Mouse (Mus musculus): ENCODE data around the gene Sort1. TPM values are rescaled to one million over a fixed set of nuclear protein-coding genes. Genes with fewer than 3 reads are reported as not detected.

Gene Sort1
- total RNA-seq, 4 experiments from 2014 or later, result 50.2 to 56.6 (median 53.5) TPM

- DNase-seq (ENCODE audit: low spot score in 2 of 2), result peak; percentile 41 to 69
These were observed 11.7 kb downstream of the Sort1 start for GRCm38 (mm10) chr3:108295379-108296219.

- DNase-seq (ENCODE audit: low spot score in 2 of 2), result peak; percentile 51 to 58
These were observed 12.6 kb downstream of the Sort1 start for GRCm38 (mm10) chr3:108296220-108297049.

DNA sequence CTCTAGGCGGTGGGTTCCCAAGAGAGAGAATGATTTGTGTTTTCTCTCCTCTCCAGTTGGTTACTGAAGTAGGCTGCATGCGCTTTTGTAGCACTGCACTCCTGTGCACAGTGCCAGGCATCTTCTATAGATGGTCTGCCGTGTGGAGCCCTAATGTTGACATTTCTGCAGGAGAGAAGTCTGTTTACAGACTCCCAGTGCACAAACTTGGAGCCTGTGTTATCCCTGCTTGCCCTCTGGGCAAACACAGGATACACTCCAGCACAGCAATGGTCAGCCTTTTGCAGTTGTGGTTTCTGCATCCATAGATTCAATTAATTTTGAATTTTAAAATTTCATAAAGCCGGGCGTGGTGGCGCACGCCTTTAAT, 13.2 kb downstream of the Sort1 start:
- no peak for DNase-seq (ENCODE audit: low spot score in 2 of 2)

GRCm38 (mm10) chr3:108297603-108298553, 14.0 kb downstream of the Sort1 start:
- no peak for DNase-seq (ENCODE audit: low spot score in 2 of 2)

GRCm38 (mm10) chr3:108300455-108301030, 16.7 kb downstream of the Sort1 start:
- DNase-seq (ENCODE audit: low spot score in 2 of 2), result no peak

GRCm38 (mm10) chr3:108303683-108304082, 19.8 kb downstream of the Sort1 start:
- no peak for DNase-seq (ENCODE audit: low spot score in 2 of 2)

DNA sequence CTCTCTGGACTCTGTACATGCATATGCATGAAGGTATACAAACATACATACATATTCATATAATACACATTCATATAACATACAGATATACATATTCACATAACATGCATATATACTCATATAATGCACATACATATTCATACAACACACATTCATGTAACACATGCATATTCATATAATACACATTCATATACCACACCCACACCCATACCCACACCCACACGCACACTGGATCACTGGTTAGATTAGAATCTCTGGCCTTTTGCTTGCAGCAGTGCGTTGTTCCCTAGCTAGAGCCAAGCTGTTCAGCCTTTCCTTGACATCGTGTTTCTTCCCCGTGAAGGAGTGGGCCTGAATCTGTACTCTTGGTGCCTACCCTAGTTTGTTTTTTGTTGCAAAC, 20.9 kb downstream of the Sort1 start:
- DNase-seq (ENCODE audit: low spot score in 2 of 2), result no peak

DNA sequence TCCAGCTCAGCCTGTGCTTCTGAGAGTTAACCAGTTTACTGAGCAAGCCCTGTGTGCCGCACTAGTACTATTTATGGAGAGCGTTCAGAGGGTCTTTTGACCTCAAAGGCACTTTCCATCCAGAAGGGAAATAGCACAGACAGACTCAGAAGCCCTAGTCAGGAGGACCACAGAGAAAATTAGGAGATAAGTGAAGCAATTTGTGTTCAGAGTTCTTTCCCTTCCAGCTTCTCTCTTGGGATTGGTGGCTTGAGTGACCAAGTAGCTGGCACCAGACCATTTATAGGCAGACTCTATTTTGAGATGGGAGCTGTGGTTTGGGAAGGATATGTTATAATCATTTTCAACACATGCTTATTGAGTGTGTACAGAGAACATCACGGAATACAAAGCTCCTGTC, 22.5 kb downstream of the Sort1 start:
- DNase-seq (ENCODE audit: low spot score in 2 of 2), result no peak

DNA sequence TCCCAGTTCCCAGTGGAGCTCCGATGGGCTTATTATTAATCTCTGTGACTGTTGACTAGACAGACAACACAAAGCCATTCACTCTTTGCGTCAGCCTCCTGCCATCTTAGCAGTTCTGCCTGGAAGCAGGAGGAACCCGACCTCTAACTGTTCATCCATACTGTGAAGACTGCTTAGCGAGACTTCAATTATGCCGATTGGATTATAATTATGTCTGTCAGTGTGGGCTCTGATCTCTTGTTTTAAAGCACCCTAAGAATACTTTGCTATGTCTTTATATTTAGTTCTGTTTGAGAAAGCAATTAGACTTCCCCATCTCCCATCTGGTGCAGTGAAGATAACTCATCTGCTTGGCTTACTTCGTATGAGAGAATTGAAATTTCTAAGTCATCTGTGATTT, 23.6 kb downstream of the Sort1 start:
- DNase-seq (ENCODE audit: low spot score in 2 of 2), result no peak

GRCm38 (mm10) chr3:108310921-108311341, 27.0 kb downstream of the Sort1 start:
- DNase-seq (ENCODE audit: low spot score in 2 of 2), result peak in 1 of 2 experiments; percentile 54

- no peak for DNase-seq (ENCODE audit: low spot score in 2 of 2)
These were observed 27.8 kb downstream of the Sort1 start for GRCm38 (mm10) chr3:108311688-108312087.

DNA sequence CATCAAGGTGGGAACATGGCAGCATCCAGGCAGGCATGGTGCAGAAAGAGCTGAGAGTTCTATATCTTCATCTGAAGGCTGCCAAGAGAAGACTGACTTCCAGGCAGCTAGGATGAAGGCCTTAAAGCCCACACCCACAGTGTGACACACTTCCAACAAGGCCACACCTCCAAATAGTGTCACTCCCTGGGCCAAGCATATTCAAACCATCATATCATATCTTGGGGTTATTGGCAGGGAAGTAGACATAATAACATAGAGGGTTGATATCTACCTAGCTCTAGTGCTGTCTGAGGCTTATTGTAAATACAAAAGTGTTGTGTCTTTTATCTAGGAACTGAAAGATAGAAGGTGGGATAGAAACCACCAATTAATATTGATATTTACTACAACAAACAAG, 28.5 kb downstream of the Sort1 start:
- no peak for DNase-seq (ENCODE audit: low spot score in 2 of 2)

GRCm38 (mm10) chr3:108313138-108313537, 29.3 kb downstream of the Sort1 start:
- no peak for DNase-seq (ENCODE audit: low spot score in 2 of 2)

GRCm38 (mm10) chr3:108314038-108314675, 30.3 kb downstream of the Sort1 start:
- peak; percentile 21 to 51 for DNase-seq (ENCODE audit: low spot score in 2 of 2)

DNA sequence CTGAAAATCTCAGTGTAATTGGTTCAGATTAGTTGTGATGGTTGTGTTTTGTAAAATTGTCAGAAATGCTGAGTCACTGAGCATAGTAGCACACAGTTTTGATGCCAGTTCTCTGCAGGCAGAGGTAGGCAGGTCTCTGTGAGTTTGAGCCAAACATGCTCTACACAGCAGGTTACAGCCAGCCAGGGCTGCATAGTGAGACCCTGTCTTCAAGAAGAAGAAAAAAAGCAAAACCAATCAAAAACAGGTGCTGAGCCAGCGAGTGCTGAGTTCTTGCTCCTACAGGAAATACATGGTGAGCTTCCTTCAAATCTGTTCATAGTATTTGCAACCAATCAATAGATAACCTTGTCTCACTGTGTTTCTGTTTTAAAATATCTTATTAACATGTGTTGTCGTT, 34.6 kb downstream of the Sort1 start:
- no peak for DNase-seq (ENCODE audit: low spot score in 2 of 2)

DNA sequence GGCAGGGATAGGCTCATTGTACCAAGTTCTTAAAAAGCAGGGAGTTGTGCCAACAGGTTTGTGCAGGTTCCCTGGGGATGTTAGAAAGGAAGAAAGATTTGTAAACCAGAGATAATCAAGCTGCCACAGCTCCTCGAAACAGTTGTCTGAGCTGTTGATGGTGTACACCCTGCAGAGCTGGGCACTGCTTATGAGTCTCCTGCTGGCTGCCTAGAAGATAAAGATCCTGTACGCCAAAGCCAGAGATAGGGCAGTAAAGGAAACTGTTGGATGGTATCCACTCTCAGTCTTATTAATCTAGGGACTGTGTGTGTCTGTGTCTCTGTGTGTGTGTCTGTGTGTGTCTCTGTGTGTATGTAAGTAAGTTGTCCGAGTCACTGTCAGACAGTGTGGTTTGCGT, 37.8 kb downstream of the Sort1 start:
- DNase-seq (ENCODE audit: low spot score in 2 of 2), result no peak

GRCm38 (mm10) chr3:108322136-108322535, 38.3 kb downstream of the Sort1 start:
- DNase-seq (ENCODE audit: low spot score in 2 of 2), result no peak

- DNase-seq (ENCODE audit: low spot score in 2 of 2), result peak; percentile 55 to 81
These were observed 39.1 kb downstream of the Sort1 start for GRCm38 (mm10) chr3:108322962-108323361.

DNA sequence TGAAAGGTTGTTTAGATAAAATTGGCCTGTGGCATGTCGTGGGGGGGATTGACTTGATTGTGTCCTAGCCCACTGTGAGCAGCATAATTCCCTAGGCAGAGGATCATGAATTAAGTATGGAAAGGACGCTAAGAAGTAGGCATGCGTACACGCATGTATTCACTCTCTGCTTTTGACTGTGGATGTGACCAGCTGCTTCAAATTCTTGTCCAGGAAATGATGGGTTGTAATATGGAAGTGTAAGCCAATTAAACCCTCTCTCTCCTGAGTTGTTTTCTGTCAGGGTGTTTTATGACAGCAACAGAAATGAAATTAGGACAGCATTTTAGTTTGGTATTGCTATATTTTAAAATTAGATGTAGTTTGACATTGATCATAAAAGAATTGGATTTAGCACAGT, 41.0 kb downstream of the Sort1 start:
- DNase-seq (ENCODE audit: low spot score in 2 of 2), result no peak

- DNase-seq (ENCODE audit: low spot score in 2 of 2), result no peak
These were observed 41.6 kb downstream of the Sort1 start for GRCm38 (mm10) chr3:108325521-108325920.
